Mouse (Mus musculus) limb, embryonic 14.5 days (tissue): ENCODE measurements around the gene Ccdc71l. TPM values are rescaled to one million over a fixed set of nuclear protein-coding genes. Genes with fewer than 3 reads are reported as not detected.

Experiments
- ATAC-seq: fragments of 200-750 bp; cut with Nextera tagmentation; 2 replicates; pipeline ENCODE4 v1.8.0; 2017; ENCODE audit warnings: low read depth, moderate number of reproducible peaks, moderate TSS enrichment; ENCODE audit not compliant: low FRiP score
- DNase-seq: peaks from one replicate; pipeline ENCODE4 v3.0.0-alpha.2; 2015; ENCODE audit warnings: low spot score
- H3K27ac ChIP-seq: fragments of 300-500 bp; sonication (generic); replicated peaks from 2 replicates; pipeline ENCODE4 v1.5.1; 2014; ENCODE audit warnings: low read depth, mild to moderate bottlenecking, low read length, moderate library complexity, mixed read lengths
- H3K27me3 ChIP-seq: fragments of 300-500 bp; sonication (generic); 2 replicates; pipeline ENCODE4 v1.6.1; 2014; ENCODE audit warnings: low read length, mixed read lengths; ENCODE audit not compliant: control insufficient read depth, insufficient read depth
- H3K36me3 ChIP-seq: fragments of 300-500 bp; sonication (generic); 2 replicates; pipeline ENCODE4 v1.6.1; 2014; ENCODE audit warnings: mild to moderate bottlenecking, low read length, moderate library complexity, mixed read lengths; ENCODE audit not compliant: control insufficient read depth, insufficient read depth
- H3K4me1 ChIP-seq: fragments of 300-500 bp; sonication (generic); 2 replicates; pipeline ENCODE4 v1.6.1; 2014; ENCODE audit warnings: antibody characterized with exemption, low read length, mixed read lengths; ENCODE audit not compliant: control insufficient read depth, insufficient read depth
- H3K4me2 ChIP-seq: fragments of 300-500 bp; sonication (generic); replicated peaks from 2 replicates; pipeline ENCODE4 v1.6.1; 2014; ENCODE audit warnings: low read depth, mild to moderate bottlenecking, low read length, moderate library complexity; ENCODE audit not compliant: severe bottlenecking
- H3K4me3 ChIP-seq: fragments of 300-500 bp; sonication (generic); replicated peaks from 2 replicates; pipeline ENCODE4 v1.5.1; 2014; ENCODE audit warnings: low read length
- H3K9ac ChIP-seq: fragments of 300-500 bp; sonication (generic); 2 replicates; pipeline ENCODE4 v1.6.1; 2014; ENCODE audit warnings: mild to moderate bottlenecking, low read depth, low read length, moderate library complexity; ENCODE audit not compliant: severe bottlenecking
- H3K9me3 ChIP-seq: fragments of 300-500 bp; sonication (generic); 2 replicates; pipeline ENCODE4 v1.6.1; 2016; ENCODE audit warnings: low read length; ENCODE audit not compliant: control insufficient read depth
- POLR2A ChIP-seq: fragments of 200-500 bp; IDR thresholded peaks from 2 replicates; pipeline ENCODE4 v1.8.0; 2012; ENCODE audit warnings: inconsistent platforms, mild to moderate bottlenecking, moderate library complexity, borderline replicate concordance; ENCODE audit not compliant: insufficient read depth, insufficient read length; ENCODE audit errors: extremely low read depth
- WGBS: fragments of 180-500 bp; shearing (Covaris S2); extraction: QIAGEN DNeasy Blood & Tissue Kit; methylation state at CpG from one replicate; pipeline ENCODE4 v1.1.7; 2014; 5-methylcytosine and 5-hydroxymethylcytosine counted together
- polyA plus RNA-seq, 2 experiments: library from polyadenylated mRNA; depleted of rRNA in 1 of 2; stranded (reverse) in 1 of 2; unstranded in 1 of 2; fragments of >200 nt; fragmentation: Nextera tagmentation in 1 of 2; extraction: Ambion mirVana in 1 of 2; gene quantifications; 2 replicates each; pipeline versions ENCODE4 v1.2.1 to v1.2.3; 2012 to 2014

Gene Ccdc71l
- polyA plus RNA-seq, 2 experiments: 6.4 to 9.4 TPM

- H3K9ac ChIP-seq: no peak overlapping the region
- no peaks in the 10 kb centered on the region for H3K36me3 ChIP-seq
- no peak overlapping the region for H3K4me3 ChIP-seq
- TF ChIP-seq POLR2A: no peak
- no peak overlapping the region for H3K27ac ChIP-seq
- H3K9me3 ChIP-seq: peaks cover 6% of the 10 kb centered on the region; the same call in 1 of the 2 replicates
- H3K4me1 ChIP-seq: no peaks in the 10 kb centered on the region
- DNase-seq (no peak), ATAC-seq (no peak)
- 87% methylated on average over 1 of the region's 1 CpGs for WGBS
- no peaks in the 10 kb centered on the region for H3K27me3 ChIP-seq
- H3K4me2 ChIP-seq: no peak overlapping the region
These were observed 26.6 kb upstream of the Ccdc71l start for GRCm38 (mm10) chr12:32351874-32352273.

DNA sequence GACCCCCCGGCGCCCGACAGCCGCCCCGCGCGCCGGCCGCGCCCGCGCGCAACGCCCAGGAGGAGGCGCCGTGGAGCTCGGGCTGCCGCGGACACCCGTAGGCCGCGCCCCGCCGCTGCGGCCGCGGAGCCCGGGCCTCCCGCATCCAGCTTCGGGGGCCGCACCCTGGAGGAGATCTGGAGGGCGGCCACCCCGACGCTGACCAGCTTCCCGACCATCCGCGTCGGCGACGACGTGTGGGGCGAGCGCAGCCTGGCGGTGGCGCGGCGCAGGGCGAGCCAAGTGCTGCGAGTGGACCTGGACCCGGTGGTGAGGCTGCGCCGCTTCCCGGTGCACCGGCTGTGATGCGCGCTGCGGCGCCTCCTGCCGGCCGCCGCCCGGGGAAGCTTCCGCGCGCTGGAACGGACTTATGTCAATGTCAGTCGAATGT is 807 bp downstream of the Ccdc71l start:
- ATAC-seq: peak; percentile 71
- peak; percentile 76 for DNase-seq
- H3K27me3 ChIP-seq: no peaks in the 10 kb centered on the region
- no peaks in the 10 kb centered on the region for H3K9me3 ChIP-seq
- H3K4me2 ChIP-seq: peak overlapping the region; percentile 65
- peak overlapping the region; percentile 81 for H3K4me3 ChIP-seq
- peak overlapping the region; percentile 92 for H3K9ac ChIP-seq
- WGBS: 2% methylated on average over 14 of the region's 67 CpGs
- H3K27ac ChIP-seq: peak overlapping the region; percentile 93
- no peak for TF ChIP-seq POLR2A
- H3K36me3 ChIP-seq: no peaks in the 10 kb centered on the region
- peaks cover 11% of the 10 kb centered on the region for H3K4me1 ChIP-seq

- peak overlapping the region; percentile 93 for H3K27ac ChIP-seq
- TF ChIP-seq POLR2A: no peak
- no peaks in the 10 kb centered on the region for H3K27me3 ChIP-seq
- ATAC-seq: no peak
- H3K36me3 ChIP-seq: no peaks in the 10 kb centered on the region
- no peak for DNase-seq
- H3K4me2 ChIP-seq: peak overlapping the region; percentile 65
- no peaks in the 10 kb centered on the region for H3K9me3 ChIP-seq
- peak overlapping the region; percentile 92 for H3K9ac ChIP-seq
- peaks cover 11% of the 10 kb centered on the region for H3K4me1 ChIP-seq
- WGBS: 2% methylated on average over 21 of the region's 28 CpGs
- H3K4me3 ChIP-seq: peak overlapping the region; percentile 81
These were observed 1.2 kb downstream of the Ccdc71l start for GRCm38 (mm10) chr12:32379731-32380130.

GRCm38 (mm10) chr12:32380457-32380856 is 2.0 kb downstream of the Ccdc71l start:
- DNase-seq: no peak
- H3K9me3 ChIP-seq: no peaks in the 10 kb centered on the region
- H3K27me3 ChIP-seq: no peaks in the 10 kb centered on the region
- H3K4me1 ChIP-seq: peaks cover 11% of the 10 kb centered on the region
- no peak for TF ChIP-seq POLR2A
- peak overlapping the region; percentile 81 for H3K4me3 ChIP-seq
- ATAC-seq: no peak
- no peak overlapping the region for H3K9ac ChIP-seq
- H3K4me2 ChIP-seq: peak overlapping the region; percentile 65
- WGBS: 76% methylated on average over 3 of the region's 3 CpGs
- H3K36me3 ChIP-seq: no peaks in the 10 kb centered on the region
- no peak overlapping the region for H3K27ac ChIP-seq

DNA sequence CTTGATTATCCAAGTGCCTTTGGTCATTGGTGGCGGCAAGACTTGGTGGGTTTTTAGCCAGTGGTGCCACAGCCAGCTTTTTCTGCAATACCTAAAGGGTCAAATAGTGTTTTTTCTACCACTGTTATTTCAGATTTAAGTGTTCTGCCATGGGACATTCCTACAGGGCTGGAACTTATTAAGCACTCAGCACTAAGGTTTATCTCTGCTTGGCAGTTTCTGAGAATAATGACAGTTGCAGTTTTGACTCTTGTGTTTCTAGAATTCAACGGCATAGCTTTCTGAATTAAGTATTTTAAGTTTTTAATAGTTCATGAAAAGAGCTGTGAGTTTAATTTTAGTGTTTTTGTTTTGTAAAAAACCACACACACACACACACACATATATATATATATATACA is 2.5 kb downstream of the Ccdc71l start:
- Histone ChIP-seq H3K4me2 (peak overlapping the region; percentile 65), H3K36me3 (no peaks in the 10 kb centered on the region), H3K27me3 (no peaks in the 10 kb centered on the region), H3K27ac (no peak overlapping the region), H3K9me3 (no peaks in the 10 kb centered on the region), H3K4me1 (peaks cover 11% of the 10 kb centered on the region), H3K9ac (no peak overlapping the region), H3K4me3 (peak overlapping the region; percentile 81; the same call in 1 of the 2 replicates)
- DNase-seq (no peak), ATAC-seq (no peak)
- TF ChIP-seq POLR2A: no peak
- WGBS: 90% methylated on average over 2 of the region's 2 CpGs

GRCm38 (mm10) chr12:32419537-32419936 is 41.0 kb downstream of the Ccdc71l start:
- ATAC-seq: no peak
- H3K9me3 ChIP-seq: no peaks in the 10 kb centered on the region

More at GRCm38 (mm10) chr12:32419537-32419936, 41.0 kb downstream of the Ccdc71l start:
- no peaks in the 10 kb centered on the region for H3K4me1 ChIP-seq
- H3K4me3 ChIP-seq: no peak overlapping the region
- H3K27ac ChIP-seq: no peak overlapping the region
- TF ChIP-seq POLR2A: no peak
- H3K9ac ChIP-seq: no peak overlapping the region
- 82% methylated on average over 1 of the region's 1 CpGs for WGBS
- H3K4me2 ChIP-seq: no peak overlapping the region
- no peak for DNase-seq
- no peaks in the 10 kb centered on the region for H3K36me3 ChIP-seq
- no peaks in the 10 kb centered on the region for H3K27me3 ChIP-seq
